Comparison of ENCODE assay signal across 9 mouse cellular contexts in genomic region chr17:44662080-44662706, GRCm38 (mm10).
"Had no signal": no experiment of that assay in that cellular context is flagged by ENCODE, and none has a peak within 500 bp of the region (broad histone marks: within the 10 kb centered on the region; RNA-seq: fewer than 3 reads in every experiment).

No protein-coding gene starts in this region.

- DNase-seq: kidney, adult 2 months; kidney, postnatal 14 days; lung, adult 18-20 months; lung, postnatal 36 days; retina, postnatal 1 day; right cerebral cortex, postnatal 4 days; spleen, adult 18-20 months had no signal

- ATAC-seq: intestine, embryonic 15.5 days; midbrain, embryonic 15.5 days had no signal
